Mouse (Mus musculus) CH12.LX (cell line): Measurements from ENCODE around the gene Gsx2. TPM values are rescaled to one million over a fixed set of nuclear protein-coding genes. Genes with fewer than 3 reads are reported as not detected.

Experiments used
- DNase-seq: peaks from one replicate; pipeline ENCODE4 v3.0.0-alpha.2; 2013; ENCODE audit errors: extremely low read depth
- H3K27ac ChIP-seq: 2 replicates; pipeline ENCODE4 v1.5.1; 2012; ENCODE audit warnings: low read depth, mild to moderate bottlenecking, control low read depth, moderate library complexity; ENCODE audit not compliant: insufficient read depth
- H3K27me3 ChIP-seq: replicated peaks from 2 replicates; pipeline ENCODE3; 2012; ENCODE audit warnings: inconsistent platforms
- H3K36me3 ChIP-seq, 2 experiments: replicated peaks in 1 of 2; 2 replicates each; pipeline versions ENCODE3 to v1.6.1; 2012; ENCODE audit warnings: inconsistent platforms in 1 of 2, low read length in 1 of 2, mild to moderate bottlenecking in 1 of 2, mixed read lengths in 1 of 2, moderate library complexity in 1 of 2; ENCODE audit not compliant: control insufficient read depth in 1 of 2, insufficient read depth in 1 of 2
- H3K4me1 ChIP-seq, 2 experiments: 2 replicates each; pipeline ENCODE4 v1.6.1; 2012; ENCODE audit warnings: inconsistent platforms in 1 of 2, moderate library complexity in 1 of 2; ENCODE audit not compliant: insufficient read depth in 2 of 2, control insufficient read depth in 1 of 2
- H3K4me2 ChIP-seq: 2 replicates; pipeline ENCODE4 v1.6.1; 2012; ENCODE audit warnings: low read depth, mild to moderate bottlenecking, control low read depth; ENCODE audit not compliant: poor library complexity, insufficient read depth, severe bottlenecking
- H3K4me3 ChIP-seq, 3 experiments: fragments of 150-350 bp in 1 of 3; sonication (generic) in 1 of 3; replicated peaks in 1 of 3; 2 replicates each; pipeline versions ENCODE3 to v1.5.1; 2011 to 2012; ENCODE audit warnings: low read depth in 2 of 3, low read length in 2 of 3, mild to moderate bottlenecking in 2 of 3, moderate library complexity in 2 of 3, control low read depth in 1 of 3, improper control_type of control experiment in 1 of 3, inconsistent platforms in 1 of 3, mixed read lengths in 1 of 3; ENCODE audit not compliant: poor library complexity in 1 of 3
- H3K79me2 ChIP-seq: replicated peaks from 2 replicates; pipeline ENCODE4 v1.6.1; 2012; ENCODE audit warnings: mild to moderate bottlenecking, moderate library complexity; ENCODE audit not compliant: control insufficient read depth, poor library complexity, insufficient read depth, severe bottlenecking; ENCODE audit errors: extremely low read depth
- H3K9ac ChIP-seq: 2 replicates; pipeline ENCODE4 v1.6.1; 2012; ENCODE audit warnings: low read depth, mild to moderate bottlenecking, control low read depth, moderate library complexity; ENCODE audit not compliant: insufficient read depth
- H3K9me3 ChIP-seq: replicated peaks from 2 replicates; pipeline ENCODE3; 2012; ENCODE audit warnings: low read length, inconsistent platforms, mixed read lengths
- CHD1 ChIP-seq: IDR thresholded peaks from 2 replicates; pipeline ENCODE4 v1.6.1; 2012; ENCODE audit warnings: low read depth, low read length, improper control_type of control experiment, inconsistent platforms
- CHD2 ChIP-seq: IDR thresholded peaks from 2 replicates; pipeline ENCODE4 v1.6.1; 2011; ENCODE audit warnings: low read length, improper control_type of control experiment
- CTCF ChIP-seq, 2 experiments: IDR thresholded peaks in 1 of 2; conservative IDR thresholded peaks in 1 of 2; 2 replicates each; pipeline ENCODE4 v1.5.1; 2011 to 2012; ENCODE audit warnings: low read depth in 2 of 2, low read length in 2 of 2, improper control_type of control experiment in 1 of 2, inconsistent platforms in 1 of 2, mild to moderate bottlenecking in 1 of 2, moderate library complexity in 1 of 2
- ELF1 ChIP-seq: IDR thresholded peaks from 2 replicates; pipeline ENCODE4 v1.6.1; 2014; ENCODE audit warnings: low read depth, mild to moderate bottlenecking, inconsistent platforms, low read length, improper control_type of control experiment
- GABPA ChIP-seq: IDR thresholded peaks from 2 replicates; pipeline ENCODE4 v1.6.1; 2012; ENCODE audit warnings: low read depth, low read length, improper control_type of control experiment, inconsistent platforms; ENCODE audit not compliant: insufficient replicate concordance
- HCFC1 ChIP-seq: IDR thresholded peaks from 2 replicates; pipeline ENCODE4 v1.6.1; 2012; ENCODE audit warnings: low read depth, mild to moderate bottlenecking, inconsistent platforms, low read length, improper control_type of control experiment
- IRF4 ChIP-seq: IDR thresholded peaks from 2 replicates; pipeline ENCODE4 v1.6.1; 2014; ENCODE audit warnings: low read depth, mild to moderate bottlenecking, inconsistent platforms, low read length, improper control_type of control experiment
- JUND ChIP-seq: conservative IDR thresholded peaks from 2 replicates; pipeline ENCODE4 v1.6.1; 2011; ENCODE audit warnings: low read depth, low read length, improper control_type of control experiment
- MAX ChIP-seq: IDR thresholded peaks from 2 replicates; pipeline ENCODE4 v1.6.1; 2011; ENCODE audit warnings: low read length, improper control_type of control experiment
- MAZ ChIP-seq: IDR thresholded peaks from 2 replicates; pipeline ENCODE4 v1.6.1; 2012; ENCODE audit warnings: low read depth, mild to moderate bottlenecking, inconsistent platforms, low read length, improper control_type of control experiment, moderate library complexity
- MEF2A ChIP-seq: IDR thresholded peaks from 2 replicates; pipeline ENCODE4 v1.6.1; 2014; ENCODE audit warnings: low read depth, mild to moderate bottlenecking, inconsistent platforms, low read length, improper control_type of control experiment, borderline replicate concordance
- MXI1 ChIP-seq: IDR thresholded peaks from 2 replicates; pipeline ENCODE4 v1.6.1; 2011; ENCODE audit warnings: mild to moderate bottlenecking, low read depth, low read length, improper control_type of control experiment
- MYC ChIP-seq: IDR thresholded peaks from 2 replicates; pipeline ENCODE4 v1.6.1; 2011; ENCODE audit warnings: low read depth, mild to moderate bottlenecking, improper control_type of control experiment, low read length
- NELFE ChIP-seq: IDR thresholded peaks from 2 replicates; pipeline ENCODE4 v1.6.1; 2011; ENCODE audit warnings: low read depth, low read length, improper control_type of control experiment
- POLR2A ChIP-seq: IDR thresholded peaks from 2 replicates; pipeline ENCODE4 v1.6.1; 2011; ENCODE audit warnings: low read depth, mild to moderate bottlenecking, improper control_type of control experiment, low read length
- RAD21 ChIP-seq: IDR thresholded peaks from 2 replicates; pipeline ENCODE4 v1.6.1; 2011; ENCODE audit warnings: low read depth, mild to moderate bottlenecking, low read length, improper control_type of control experiment, moderate library complexity
- SIN3A ChIP-seq: IDR thresholded peaks from 2 replicates; pipeline ENCODE4 v1.6.1; 2012; ENCODE audit warnings: low read length, improper control_type of control experiment, inconsistent platforms
- SMC3 ChIP-seq: IDR thresholded peaks from 2 replicates; pipeline ENCODE4 v1.6.1; 2011; ENCODE audit warnings: low read depth, low read length, improper control_type of control experiment
- USF1 ChIP-seq: IDR thresholded peaks from 2 replicates; pipeline ENCODE4 v1.6.1; 2014; ENCODE audit warnings: low read depth, mild to moderate bottlenecking, inconsistent platforms, low read length, improper control_type of control experiment
- ZKSCAN1 ChIP-seq: IDR thresholded peaks from 2 replicates; pipeline ENCODE4 v1.6.1; 2012; ENCODE audit warnings: low read depth, inconsistent platforms, low read length, improper control_type of control experiment, borderline replicate concordance
- dilution Hi-C: fragments of 300-500 bp; cut with MboI; formaldehyde crosslinking; loops from 2 replicates; pipeline ENCODE4 v1.14.3; 2020; ENCODE audit warnings: low sequenced_read_pairs; ENCODE audit not compliant: extremely low pct_unique_long_range_greater_than_20kb, extremely low pct_ligation_motif_present
- in situ Hi-C: fragments of 300-500 bp; cut with MboI; formaldehyde crosslinking; loops from 3 replicates; pipeline ENCODE4 v1.14.3; 2019; ENCODE audit warnings: low sequenced_read_pairs, low pct_ligation_motif_present, low pct_unique_long_range_greater_than_20kb, mixed read lengths
- polyA plus RNA-seq: library from polyadenylated mRNA; unstranded; fragments of >175 nt; gene quantifications from 2 replicates; pipeline ENCODE4 v1.2.1, GENCODE M21; 2012; ENCODE audit warnings: low read depth; ENCODE audit not compliant: insufficient read length
- total RNA-seq, 2 experiments: library from RNA; depleted of rRNA; stranded (reverse); fragments of 300-350 nt in 1 of 2; fragments of >200 nt in 1 of 2; gene quantifications; 2 replicates each; pipeline ENCODE4 v1.2.3; 2012 to 2014

Gsx2 gene
- total and polyA plus RNA-seq, 3 experiments, result not detected

GRCm38 (mm10) chr5:75085906-75086305 is 10.5 kb downstream of the Gsx2 start:
- Histone ChIP-seq H3K27me3 (no peaks in the 10 kb centered on the region), H3K4me3 (no peak overlapping the region)
- TF ChIP-seq USF1 (no peak), MYC (no peak)
- TF ChIP-seq, all 38 proteins: peak for 0
- H3K4me2 ChIP-seq, result no peak overlapping the region
- dilution Hi-C loops (no loop called here), in situ Hi-C loops (no loop called here)
- H3K79me2 ChIP-seq, result no peaks in the 10 kb centered on the region
- H3K36me3 ChIP-seq, result no peaks in the 10 kb centered on the region
- no peak overlapping the region for H3K27ac ChIP-seq
- no peak for DNase-seq
- no peak overlapping the region for H3K9ac ChIP-seq
- peaks cover 0 to 2% of the 10 kb centered on the region in 2 experiments; a peak in 1 of 4 replicates for H3K4me1 ChIP-seq
- no peaks in the 10 kb centered on the region for H3K9me3 ChIP-seq

GRCm38 (mm10) chr5:75106511-75106910 is 31.1 kb downstream of the Gsx2 start:
- no peaks in the 10 kb centered on the region for H3K79me2 ChIP-seq
- no peak overlapping the region for H3K4me2 ChIP-seq
- TF ChIP-seq SMC3, result no peak
- no peak for TF ChIP-seq IRF4
- no peak for TF ChIP-seq ELF1
- TF ChIP-seq CHD2, result no peak
- TF ChIP-seq CHD1, result no peak
- TF ChIP-seq POLR2A, result no peak
- no peak for TF ChIP-seq MEF2A
- no peak for TF ChIP-seq HCFC1
- H3K9ac ChIP-seq, result no peak overlapping the region
- in situ Hi-C loops (no loop called here), dilution Hi-C loops (no loop called here)
- H3K27ac ChIP-seq, result no peak overlapping the region
- no peaks in the 10 kb centered on the region for H3K27me3 ChIP-seq
- no peaks in the 10 kb centered on the region for H3K9me3 ChIP-seq
- no peak overlapping the region for H3K4me3 ChIP-seq
- H3K4me1 ChIP-seq, result no peaks in the 10 kb centered on the region
- H3K36me3 ChIP-seq, result no peaks in the 10 kb centered on the region
- no peak for DNase-seq

- Histone ChIP-seq H3K4me1 (no peaks in the 10 kb centered on the region), H3K4me3 (no peak overlapping the region), H3K27ac (no peak overlapping the region), H3K27me3 (no peaks in the 10 kb centered on the region), H3K9ac (no peak overlapping the region), H3K9me3 (no peaks in the 10 kb centered on the region), H3K4me2 (no peak overlapping the region), H3K36me3 (no peaks in the 10 kb centered on the region), H3K79me2 (no peaks in the 10 kb centered on the region)
- no peak for DNase-seq
- in situ Hi-C loops (no loop called here), dilution Hi-C loops (no loop called here)
- TF ChIP-seq USF1 (no peak), ZKSCAN1 (no peak), MAX (no peak), RAD21 (no peak), MAZ (no peak), SIN3A (no peak), MYC (no peak), GABPA (no peak), NELFE (no peak), HCFC1 (no peak), MXI1 (no peak), JUND (no peak), CTCF (conservative IDR thresholded peaks at IDR 0.05 in 1 of 2, IDR thresholded peaks at IDR 0.05 in 1 of 2; ENCODE audit: low read depth in 2 of 2, low read length in 2 of 2) (no peak)
Measured at GRCm38 (mm10) chr5:75109368-75109767, 34.0 kb downstream of the Gsx2 start.
